Mouse (Mus musculus) liver, embryonic 11.5 days (tissue): ENCODE results near the gene Spats2l. TPM values are rescaled to one million over a fixed set of nuclear protein-coding genes. Genes with fewer than 3 reads are reported as not detected.

ENCODE experiments used
- ATAC-seq: fragments of 200-750 bp; cut with Nextera tagmentation; replicated peaks from 2 replicates; pipeline ENCODE4 v1.8.0; 2017; ENCODE audit warnings: moderate number of reproducible peaks, mild to moderate bottlenecking, moderate TSS enrichment, moderate library complexity; ENCODE audit not compliant: low FRiP score
- DNase-seq: peaks from one replicate; pipeline ENCODE4 v3.0.0-alpha.2; 2017; ENCODE audit warnings: low spot score
- H3K27ac ChIP-seq: fragments of 300-500 bp; sonication (generic); 2 replicates; pipeline ENCODE4 v1.5.1; 2014; ENCODE audit warnings: mild to moderate bottlenecking, low read depth, low read length, control low read depth
- H3K27me3 ChIP-seq: fragments of 300-500 bp; sonication (generic); replicated peaks from 2 replicates; pipeline ENCODE4 v1.6.1; 2014; ENCODE audit warnings: low read length, mixed read lengths; ENCODE audit not compliant: control insufficient read depth, insufficient read depth
- H3K36me3 ChIP-seq: fragments of 300-500 bp; sonication (generic); 2 replicates; pipeline ENCODE4 v1.6.1; 2014; ENCODE audit warnings: mild to moderate bottlenecking, low read length, moderate library complexity, mixed read lengths; ENCODE audit not compliant: control insufficient read depth, insufficient read depth
- H3K4me1 ChIP-seq: fragments of 300-500 bp; sonication (generic); replicated peaks from 2 replicates; pipeline ENCODE4 v1.6.1; 2014; ENCODE audit warnings: low read length, mixed read lengths; ENCODE audit not compliant: control insufficient read depth, insufficient read depth
- H3K4me2 ChIP-seq: fragments of 300-500 bp; sonication (generic); 2 replicates; pipeline ENCODE4 v1.6.1; 2014; ENCODE audit warnings: mild to moderate bottlenecking, control low read depth, moderate library complexity
- H3K4me3 ChIP-seq: fragments of 300-500 bp; sonication (generic); 2 replicates; pipeline ENCODE4 v1.5.1; 2014; ENCODE audit warnings: low read depth, low read length, control low read depth
- H3K9ac ChIP-seq: fragments of 300-500 bp; sonication (generic); 2 replicates; pipeline ENCODE4 v1.6.1; 2014; ENCODE audit warnings: low read depth, low read length, control low read depth
- H3K9me3 ChIP-seq: fragments of 300-500 bp; sonication (generic); 2 replicates; pipeline ENCODE4 v1.6.1; 2016; ENCODE audit warnings: low read length, inconsistent platforms, mixed read lengths; ENCODE audit not compliant: control insufficient read depth
- WGBS: fragments of 180-500 bp; shearing (Covaris S2); extraction: QIAGEN DNeasy Blood & Tissue Kit; methylation state at CpG from one replicate; pipeline ENCODE4 v1.1.7; 2014; 5-methylcytosine and 5-hydroxymethylcytosine counted together
- polyA plus RNA-seq: library from polyadenylated mRNA; unstranded; fragments of >200 nt; fragmentation: Nextera tagmentation; extraction: Ambion mirVana; gene quantifications from 2 replicates; pipeline ENCODE4 v1.2.1, GENCODE M21; 2014

Spats2l gene
- polyA plus RNA-seq, 1 experiment from 2014 or later = 18.0 TPM

DNA sequence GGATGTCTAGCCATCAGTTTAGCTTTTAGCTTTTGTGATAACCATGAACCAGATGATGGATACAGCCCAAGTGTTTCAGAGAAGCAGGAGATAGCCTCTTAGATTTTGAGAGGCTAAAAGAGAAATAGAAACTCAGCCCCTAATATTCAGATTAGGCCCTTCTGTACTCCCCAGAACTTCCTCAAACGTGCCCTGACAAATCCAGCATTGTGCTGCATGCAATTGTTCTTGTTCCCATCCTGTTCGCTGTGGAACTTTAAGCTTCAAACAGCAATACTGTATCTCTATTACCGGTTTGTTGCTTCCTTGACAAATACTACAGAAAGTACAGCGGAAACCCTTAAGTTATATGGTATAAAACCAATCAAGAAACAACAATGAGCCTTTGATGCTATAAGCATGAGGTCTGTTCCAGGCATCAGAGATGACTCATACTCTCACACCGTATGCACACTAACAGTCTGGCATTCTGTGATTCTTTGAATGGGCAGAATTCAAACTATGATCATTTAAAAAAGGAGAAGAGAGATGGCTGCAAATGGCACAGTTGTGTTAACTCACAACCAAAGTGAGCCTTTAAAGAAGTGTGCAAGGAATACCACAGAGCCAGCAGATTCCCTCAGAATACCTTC lies 62.8 kb downstream of the Spats2l start:
- DNase-seq = no peak
- WGBS = 70% methylated on average over 5 of the region's 5 CpGs
- Histone ChIP-seq H3K4me1 (no peaks in the 10 kb centered on the region), H3K27me3 (no peaks in the 10 kb centered on the region), H3K9ac (no peak overlapping the region), H3K9me3 (no peaks in the 10 kb centered on the region), H3K36me3 (no peaks in the 10 kb centered on the region), H3K4me2 (no peak overlapping the region), H3K27ac (no peak overlapping the region), H3K4me3 (no peak overlapping the region)
- no peak for ATAC-seq

GRCm38 (mm10) chr1:57839863-57840262 lies 65.9 kb downstream of the Spats2l start:
- no peak overlapping the region for H3K27ac ChIP-seq
- H3K27me3 ChIP-seq = no peaks in the 10 kb centered on the region
- no peaks in the 10 kb centered on the region for H3K36me3 ChIP-seq
- no peak for DNase-seq
- no peaks in the 10 kb centered on the region for H3K9me3 ChIP-seq
- 72% methylated on average over 6 of the region's 6 CpGs for WGBS
- H3K4me3 ChIP-seq = no peak overlapping the region
- no peak for ATAC-seq
- H3K4me1 ChIP-seq = no peaks in the 10 kb centered on the region
- no peak overlapping the region for H3K4me2 ChIP-seq
- no peak overlapping the region for H3K9ac ChIP-seq

GRCm38 (mm10) chr1:57845054-57845722 lies 71.2 kb downstream of the Spats2l start:
- H3K27me3 ChIP-seq = no peaks in the 10 kb centered on the region
- H3K36me3 ChIP-seq = no peaks in the 10 kb centered on the region
- H3K4me1 ChIP-seq = no peaks in the 10 kb centered on the region
- 64% methylated on average over 9 of the region's 9 CpGs for WGBS
- no peak overlapping the region for H3K9ac ChIP-seq
- H3K27ac ChIP-seq = no peak overlapping the region
- no peak for DNase-seq
- H3K9me3 ChIP-seq = no peaks in the 10 kb centered on the region
- no peak overlapping the region for H3K4me3 ChIP-seq
- H3K4me2 ChIP-seq = no peak overlapping the region
- ATAC-seq = no peak

DNA sequence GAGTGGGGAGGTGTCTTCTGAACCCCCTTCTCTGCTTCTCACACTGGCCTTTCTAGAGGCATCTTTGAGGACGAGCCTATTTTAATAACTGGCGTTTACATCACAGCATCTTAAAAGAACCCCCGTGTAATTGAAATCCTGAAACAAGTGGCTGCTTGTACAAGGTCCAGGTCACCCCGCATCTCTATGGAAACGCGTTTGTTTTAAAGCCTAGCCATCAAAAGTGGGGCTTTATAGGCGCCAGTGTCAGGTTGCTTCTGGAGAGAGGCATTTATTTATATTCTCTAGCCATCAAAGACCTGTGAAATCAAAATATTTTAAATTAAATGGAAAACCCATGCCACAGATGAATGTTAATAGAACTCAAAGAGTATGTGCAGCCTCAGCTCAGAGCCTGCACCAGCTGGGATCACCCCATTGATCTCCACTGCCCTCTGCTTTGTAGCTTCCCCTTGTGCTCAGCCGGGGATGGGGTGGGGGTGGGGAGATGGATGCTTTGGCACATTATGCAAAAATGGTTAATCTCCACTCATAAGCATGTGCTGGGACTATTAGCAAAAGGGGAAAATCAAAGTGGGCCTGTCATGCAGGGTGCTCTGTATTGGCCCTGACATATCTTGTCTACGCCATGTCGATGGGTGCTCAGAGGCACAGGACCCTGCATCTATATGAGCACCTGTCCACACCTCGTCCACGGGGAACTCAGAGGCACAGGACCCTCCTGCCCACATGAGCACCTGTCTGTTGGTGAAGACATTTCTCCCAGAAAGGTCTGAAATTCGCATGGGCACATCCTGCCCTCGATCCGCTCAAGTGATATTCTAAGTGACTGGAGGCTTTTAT lies 73.1 kb downstream of the Spats2l start:
- no peak overlapping the region for H3K4me2 ChIP-seq
- H3K4me3 ChIP-seq = no peak overlapping the region
- H3K4me1 ChIP-seq = no peaks in the 10 kb centered on the region
- DNase-seq (no peak), ATAC-seq (no peak)
- no peak overlapping the region for H3K9ac ChIP-seq
- no peaks in the 10 kb centered on the region for H3K27me3 ChIP-seq
- no peak overlapping the region for H3K27ac ChIP-seq
- WGBS = 71% methylated on average over 15 of the region's 15 CpGs
- H3K9me3 ChIP-seq = no peaks in the 10 kb centered on the region
- no peaks in the 10 kb centered on the region for H3K36me3 ChIP-seq

- ATAC-seq = no peak
Observed at GRCm38 (mm10) chr1:57849087-57849486, 75.1 kb downstream of the Spats2l start.

DNA sequence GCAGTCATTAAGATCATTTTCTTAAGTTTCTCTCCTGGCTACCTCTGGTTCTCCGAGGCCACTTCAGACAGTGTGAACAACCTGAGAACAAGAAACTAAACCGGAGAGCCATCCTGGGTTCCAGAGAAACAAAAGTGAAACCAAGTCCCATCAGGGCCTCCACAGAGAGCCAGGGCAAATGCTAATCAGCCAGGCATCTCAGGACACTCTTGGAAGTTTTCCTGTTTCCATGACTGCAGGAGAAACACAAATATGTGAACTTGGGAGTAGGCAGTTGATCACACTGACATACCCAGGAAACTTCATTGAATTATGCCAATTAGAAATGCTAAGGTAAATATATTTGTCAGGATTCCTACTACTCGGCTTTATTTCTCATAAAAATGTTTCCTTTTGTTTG lies 76.0 kb downstream of the Spats2l start:
- WGBS = 65% methylated on average over 3 of the region's 3 CpGs

More at GRCm38 (mm10) chr1:57849087-57849486, 75.1 kb downstream of the Spats2l start:
- H3K4me2 ChIP-seq = no peak overlapping the region
- no peak overlapping the region for H3K4me3 ChIP-seq
- no peak for DNase-seq
- H3K9ac ChIP-seq = no peak overlapping the region
- H3K4me1 ChIP-seq = no peaks in the 10 kb centered on the region
- no peaks in the 10 kb centered on the region for H3K9me3 ChIP-seq
- WGBS = 73% methylated on average over 4 of the region's 4 CpGs
- H3K27me3 ChIP-seq = no peaks in the 10 kb centered on the region
- H3K36me3 ChIP-seq = no peaks in the 10 kb centered on the region
- H3K27ac ChIP-seq = no peak overlapping the region

DNA sequence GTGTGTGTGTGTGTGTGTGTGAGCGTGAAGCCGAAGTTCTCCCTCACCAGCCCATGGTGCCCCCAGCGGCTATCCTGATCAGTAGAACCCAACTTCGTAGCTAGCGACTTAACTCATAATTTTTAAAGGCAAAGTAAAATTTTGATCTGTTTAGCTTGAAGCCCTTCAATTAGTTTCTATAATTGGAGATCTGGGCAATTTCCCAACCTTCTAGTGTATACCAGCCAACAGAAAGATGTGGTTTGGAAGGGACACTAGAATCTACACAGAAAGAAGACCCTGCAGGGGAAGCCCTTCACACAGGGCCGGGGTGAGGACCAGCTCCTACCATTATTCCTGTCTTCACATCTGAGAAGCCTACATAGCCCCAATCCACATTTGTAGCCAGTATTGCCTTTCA lies 77.9 kb downstream of the Spats2l start:
- 94% methylated on average over 6 of the region's 6 CpGs for WGBS
- no peak overlapping the region for H3K27ac ChIP-seq

More for the DNA sequence above, 76.0 kb downstream of the Spats2l start:
- no peak for ATAC-seq
- Histone ChIP-seq H3K4me3 (no peak overlapping the region), H3K9ac (no peak overlapping the region), H3K4me1 (no peaks in the 10 kb centered on the region), H3K36me3 (no peaks in the 10 kb centered on the region), H3K4me2 (no peak overlapping the region), H3K27me3 (no peaks in the 10 kb centered on the region), H3K27ac (no peak overlapping the region), H3K9me3 (no peaks in the 10 kb centered on the region)
- DNase-seq = no peak

DNA sequence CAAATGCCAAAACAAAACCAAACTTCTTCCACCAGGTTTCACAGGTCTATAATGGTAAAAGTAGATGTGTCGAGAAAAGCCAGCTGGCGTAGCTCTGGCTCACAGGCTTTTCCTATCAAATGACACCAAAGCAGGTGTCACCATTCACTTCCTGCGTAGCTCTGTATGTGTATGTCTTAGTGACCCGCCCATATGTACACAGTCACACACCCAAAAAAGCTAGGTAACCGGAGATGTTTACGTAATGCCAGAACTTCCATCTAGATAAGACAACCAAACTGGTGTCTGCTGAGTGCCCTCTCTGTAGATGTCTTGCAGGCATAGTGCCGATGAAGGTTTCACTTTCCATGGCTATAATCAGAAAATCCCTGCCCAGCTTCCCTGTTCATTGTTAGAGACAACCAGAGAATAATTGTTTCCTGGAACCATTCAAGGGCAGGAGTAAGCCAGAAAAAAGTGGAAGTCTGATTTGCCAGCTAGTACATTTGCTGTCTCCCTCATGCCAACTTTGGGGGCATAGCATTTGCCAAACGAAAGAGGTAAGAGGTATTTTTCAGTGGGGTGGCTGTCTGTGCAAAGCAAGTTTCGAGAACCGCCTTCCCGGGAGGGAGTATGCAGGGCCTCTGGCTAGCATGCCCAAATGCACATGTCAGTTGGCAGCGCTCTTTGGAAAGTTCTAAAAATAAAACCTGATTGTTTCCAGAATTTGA lies 78.8 kb downstream of the Spats2l start:
- no peak overlapping the region for H3K9ac ChIP-seq
- H3K4me3 ChIP-seq = no peak overlapping the region
- H3K36me3 ChIP-seq = no peaks in the 10 kb centered on the region
- H3K9me3 ChIP-seq = no peaks in the 10 kb centered on the region
- H3K4me1 ChIP-seq = no peaks in the 10 kb centered on the region
- H3K27ac ChIP-seq = no peak overlapping the region
- DNase-seq = no peak
- H3K27me3 ChIP-seq = no peaks in the 10 kb centered on the region
- H3K4me2 ChIP-seq = no peak overlapping the region
- 75% methylated on average over 12 of the region's 12 CpGs for WGBS
- no peak for ATAC-seq

More for the DNA sequence above, 77.9 kb downstream of the Spats2l start:
- Histone ChIP-seq H3K4me1 (no peaks in the 10 kb centered on the region), H3K9ac (no peak overlapping the region), H3K27me3 (no peaks in the 10 kb centered on the region), H3K36me3 (no peaks in the 10 kb centered on the region), H3K4me2 (no peak overlapping the region), H3K4me3 (no peak overlapping the region), H3K9me3 (no peaks in the 10 kb centered on the region)
- no peak for ATAC-seq
- no peak for DNase-seq
